Mouse (Mus musculus) layer of hippocampus, postnatal 36 days (tissue): Measurements from ENCODE around the gene Cnot10. TPM values are rescaled to one million over a fixed set of nuclear protein-coding genes. Genes with fewer than 3 reads are reported as not detected.

ENCODE experiments used
- DNase-seq, 2 experiments: peaks; one replicate each; pipeline ENCODE4 v3.0.0; 2022
- total RNA-seq, 2 experiments: library from RNA; stranded (reverse); gene quantifications; 2 replicates each; pipeline ENCODE4 v1.2.3; 2021

Cnot10 gene
- total RNA-seq, 2 experiments from 2014 or later, result 56.1 to 57.3 TPM

DNA sequence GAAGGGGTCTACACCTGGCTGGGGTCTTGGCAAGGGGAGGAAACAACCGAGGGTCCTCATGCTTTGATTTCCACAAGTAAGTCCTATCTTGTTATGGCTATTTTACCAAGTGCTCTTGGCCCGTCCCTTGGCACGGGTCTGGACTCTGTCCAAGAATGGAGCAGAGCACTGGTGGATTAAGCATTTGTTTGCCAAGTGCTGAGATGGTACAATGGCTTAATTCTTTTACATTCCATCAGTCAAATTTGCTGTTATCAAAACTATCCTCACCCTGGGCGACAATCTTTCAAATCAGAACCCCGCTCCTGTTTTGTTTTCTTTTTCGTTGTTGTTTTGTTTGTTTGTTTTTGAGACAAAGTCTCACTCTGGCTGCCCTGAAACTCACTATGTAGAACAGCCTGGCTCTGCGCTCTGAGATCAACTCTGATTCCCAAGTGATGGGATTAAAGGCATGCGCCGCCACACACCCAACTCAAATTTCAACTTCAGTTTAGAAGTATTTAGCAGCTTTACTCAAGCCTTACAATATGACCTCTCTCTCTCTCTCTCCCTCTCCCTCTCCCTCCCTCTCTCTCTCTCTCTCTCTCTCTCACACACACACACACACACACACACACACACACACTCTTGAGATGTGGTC lies 95.1 kb downstream of the Cnot10 start:
- no peak for DNase-seq

DNA sequence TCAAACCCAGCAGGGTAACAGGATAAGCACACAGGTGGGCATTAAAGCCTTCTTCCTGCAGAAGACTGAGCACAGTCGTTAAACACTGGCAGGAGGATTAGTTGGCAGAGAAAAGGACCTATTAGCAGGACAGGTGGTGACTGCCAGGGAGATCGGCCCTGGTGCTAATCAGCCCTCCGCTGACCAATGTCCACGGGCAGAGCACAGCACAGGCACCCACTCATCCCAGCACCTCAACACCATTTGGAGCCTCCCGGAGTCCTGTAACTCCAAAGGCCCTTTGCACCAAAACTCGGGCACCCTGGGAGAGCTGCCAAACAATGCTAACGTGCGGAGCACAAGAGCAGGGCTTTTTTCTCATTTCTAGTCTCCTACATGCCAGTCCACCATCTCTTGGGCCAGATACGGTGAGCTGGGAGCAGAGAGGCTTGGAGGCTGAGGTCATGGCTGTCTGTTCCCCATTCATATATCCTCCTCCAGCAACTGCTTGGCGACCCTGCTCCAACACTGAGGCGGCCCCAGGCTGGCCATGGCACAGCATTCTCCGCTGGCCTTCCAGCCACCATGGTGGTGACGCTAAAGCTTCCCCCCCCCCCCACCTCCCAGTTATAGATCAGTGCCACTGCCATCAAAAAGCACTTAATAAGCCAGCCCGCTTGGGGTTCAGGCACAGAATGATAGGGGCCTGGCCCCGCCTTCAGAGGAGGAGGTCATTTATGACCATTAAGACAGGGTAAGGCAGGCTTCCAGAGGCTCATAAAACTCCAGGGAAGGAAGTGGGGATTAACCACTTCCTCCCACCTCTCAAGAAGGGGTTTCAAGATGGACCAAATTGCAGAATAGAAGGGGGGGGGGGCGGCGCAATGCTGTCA lies 95.9 kb downstream of the Cnot10 start:
- DNase-seq, result no peak

DNA sequence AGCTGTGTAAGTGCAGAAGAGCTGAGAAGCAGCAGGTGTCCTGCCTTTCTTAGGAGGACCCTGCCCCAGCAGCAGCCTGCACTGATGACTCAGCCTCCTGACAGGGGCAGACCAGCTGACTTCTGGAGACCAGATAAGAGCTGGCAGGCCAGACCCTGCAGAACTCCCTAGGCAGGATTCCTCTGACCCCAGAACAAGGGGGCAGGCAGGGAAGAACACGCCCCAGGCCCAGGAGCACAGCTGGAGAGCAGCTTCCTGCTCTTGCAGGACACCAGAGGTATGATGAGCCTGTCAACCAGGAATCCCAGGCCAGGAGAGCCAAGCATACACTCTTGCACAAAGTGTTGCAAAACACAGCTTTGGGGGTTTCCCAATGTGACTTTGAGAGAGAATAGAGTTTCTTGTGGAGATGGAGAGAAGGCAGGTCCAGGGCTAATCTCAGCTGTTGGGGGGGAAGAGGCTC lies 98.7 kb downstream of the Cnot10 start:
- DNase-seq, result no peak

DNA sequence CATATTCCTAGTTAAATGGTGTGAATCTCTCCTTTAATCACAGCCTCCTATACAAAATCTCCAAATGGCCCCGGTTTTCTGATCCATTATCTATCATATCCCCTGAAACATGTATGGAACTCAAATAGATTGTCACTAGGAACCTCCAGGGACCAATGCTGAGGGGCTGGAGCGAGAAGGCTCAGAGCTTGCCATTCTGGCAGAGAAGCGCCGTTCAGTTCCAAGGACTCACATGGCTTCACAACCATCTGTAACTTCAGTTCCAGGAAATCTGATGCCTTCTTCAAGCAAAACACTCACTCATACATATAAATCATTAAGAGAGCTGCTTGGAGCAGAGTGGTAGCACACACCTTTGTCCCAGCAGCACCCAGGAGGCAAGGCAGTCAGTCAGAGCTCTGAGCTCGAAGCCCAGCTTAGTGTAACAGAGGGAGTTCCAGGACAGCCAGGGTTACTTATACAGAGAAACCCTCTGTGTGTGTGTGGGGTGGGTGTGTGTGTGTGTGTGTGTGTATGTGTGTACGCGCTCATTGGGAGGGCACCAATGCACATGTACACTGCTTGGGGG lies 100.9 kb downstream of the Cnot10 start:
- DNase-seq, result no peak

DNA sequence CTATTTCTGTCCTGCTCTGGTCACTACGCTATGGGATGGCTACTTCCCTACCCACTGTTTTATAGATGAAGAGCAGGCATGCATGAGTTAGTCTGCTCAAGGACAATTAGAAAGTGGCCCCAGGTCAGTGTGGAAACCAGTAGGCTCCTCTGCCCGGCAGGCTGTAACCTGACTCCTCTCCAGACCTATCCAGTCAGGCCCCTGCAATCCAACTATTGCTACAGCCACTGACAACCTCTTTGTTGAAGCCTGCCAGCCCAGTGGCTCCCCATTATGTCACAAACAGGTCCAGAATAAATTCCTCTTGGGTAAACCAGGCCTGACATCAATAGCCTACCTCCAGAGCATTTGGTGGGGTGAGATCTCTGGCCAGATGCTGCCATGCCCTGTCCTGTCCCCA lies 103.4 kb downstream of the Cnot10 start:
- DNase-seq, result no peak

Other genes with a start within 250 kb of the Cnot10 start
- gene Crtap, start 249.5 kb downstream of the Cnot10 start, total RNA-seq, result 1 to 10 TPM; 6.9 to 7.0 TPM
- 10 to 100 TPM; 20.6 to 21.9 TPM for gene Glb1, start 239.1 kb downstream of the Cnot10 start, total RNA-seq
- 10 to 100 TPM in 1 of 2 experiments, 1 to 10 TPM in 1; 10.0 to 10.6 TPM for gene Tmppe, start 239.1 kb downstream of the Cnot10 start, total RNA-seq
- not detected for gene Ccr4, start 135.3 kb downstream of the Cnot10 start, total RNA-seq
- not detected for gene C130032M10Rik, start 124.5 kb downstream of the Cnot10 start, total RNA-seq
- 1 to 10 TPM; 1.1 to 1.5 TPM for gene Trim71, start 75.8 kb downstream of the Cnot10 start, total RNA-seq
- gene Dync1li1, start 48.6 kb upstream of the Cnot10 start, total RNA-seq, result 100 to 1,000 TPM in 1 of 2 experiments, 10 to 100 TPM in 1; 93.4 to 102 TPM
- 10 to 100 TPM; 22.1 to 22.4 TPM for gene Cmtm6, start 90.9 kb upstream of the Cnot10 start, total RNA-seq
- gene Cmtm7, start 141.7 kb upstream of the Cnot10 start, total RNA-seq, result 1 to 10 TPM; 3.5 to 4.5 TPM
- 1 to 10 TPM; 2.4 to 2.7 TPM for gene Cmtm8, start 204.0 kb upstream of the Cnot10 start, total RNA-seq